Mouse (Mus musculus) cerebellum, adult 9-10 months (tissue): ENCODE measurements around the gene Mansc4.

Experiments
- DNase-seq: peaks from one replicate; pipeline ENCODE4 v3.0.0; 2022

Gene Mansc4

DNA sequence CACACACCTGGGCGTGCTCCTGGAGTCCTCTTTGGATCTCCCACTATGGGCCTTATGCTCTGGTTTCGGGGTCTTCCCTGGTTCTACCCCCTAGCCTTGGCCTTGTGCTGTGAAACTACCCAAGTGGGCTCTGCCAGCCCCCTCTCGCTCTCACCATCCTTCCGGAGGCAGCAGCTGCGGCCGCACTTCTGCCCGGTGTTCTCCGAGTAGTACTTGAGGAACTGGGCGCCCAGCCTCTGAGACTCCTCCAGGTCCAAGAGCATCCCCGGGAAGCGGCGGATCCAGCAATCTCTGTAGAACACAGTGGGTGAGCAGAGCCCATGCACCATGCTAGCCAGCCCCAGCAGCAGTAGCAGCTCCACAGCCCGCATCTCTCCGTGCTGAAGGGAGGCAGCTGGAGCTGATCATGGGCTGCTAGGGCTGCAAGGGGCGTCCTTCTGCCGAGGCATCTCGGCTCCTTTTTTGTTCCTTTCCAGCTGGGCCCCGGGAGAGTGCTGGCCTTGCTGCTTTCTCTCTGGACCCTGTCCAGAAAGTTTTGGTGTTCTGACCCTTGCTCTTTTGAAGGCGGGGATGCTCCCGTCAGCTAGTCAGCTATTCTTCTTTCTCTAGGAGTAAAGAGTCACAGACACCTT lies at the start of gene Mansc4:
Mansc4 (minus strand) TSS at position 439 of the 632 bp plus-strand sequence.
- DNase-seq = no peak

- DNase-seq = no peak
Measured at GRCm38 (mm10) chr6:147127239-147127638, 40.4 kb upstream of the Mansc4 start.

- DNase-seq = no peak
Measured at GRCm38 (mm10) chr6:147121320-147121719, 34.5 kb upstream of the Mansc4 start.

DNA sequence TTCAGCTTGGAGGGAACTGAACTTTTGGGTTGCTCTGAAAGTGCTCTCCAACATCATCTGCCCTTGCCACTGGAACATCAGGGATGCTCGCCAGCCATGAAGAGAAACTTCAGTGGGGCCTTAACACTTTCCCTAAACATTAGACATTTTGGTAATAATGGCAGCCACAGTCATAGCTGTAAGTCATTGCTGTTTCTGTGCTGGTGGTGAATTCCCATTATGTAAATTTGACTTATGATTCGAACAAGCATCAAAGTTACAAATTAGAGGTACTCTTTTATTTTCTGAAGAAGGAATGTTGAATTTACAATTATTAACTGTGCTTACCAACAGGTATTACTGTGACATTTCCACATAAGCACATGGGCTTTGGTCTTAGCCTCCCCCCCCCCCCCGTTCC lies 31.4 kb upstream of the Mansc4 start:
- no peak for DNase-seq

- DNase-seq = no peak
Measured at GRCm38 (mm10) chr6:147117764-147118163, 30.9 kb upstream of the Mansc4 start.

GRCm38 (mm10) chr6:147116579-147116978 lies 29.7 kb upstream of the Mansc4 start:
- DNase-seq = peak; percentile 80

GRCm38 (mm10) chr6:147109283-147109682 lies 22.5 kb upstream of the Mansc4 start:
- no peak for DNase-seq

- DNase-seq = no peak
Measured at GRCm38 (mm10) chr6:147106716-147107115, 19.9 kb upstream of the Mansc4 start.

DNA sequence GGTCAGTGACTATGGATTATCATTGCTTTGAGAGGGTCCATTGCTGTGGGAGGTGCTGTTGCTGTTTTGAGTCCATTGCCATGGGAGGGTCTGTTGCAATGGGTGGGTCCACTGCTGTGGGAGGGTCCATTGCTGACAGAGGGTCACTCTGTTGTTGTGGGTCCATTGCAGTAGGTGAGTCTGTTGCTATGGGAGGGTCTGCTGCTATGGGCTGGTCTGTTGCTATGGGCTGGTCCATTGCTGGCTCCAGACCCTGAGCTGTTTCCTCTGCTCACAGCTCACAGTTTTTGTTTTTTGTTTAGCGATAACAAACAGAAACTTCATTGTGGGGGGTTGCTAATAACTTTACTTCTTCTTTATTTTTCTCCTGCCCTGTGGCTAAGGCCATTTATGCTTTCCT lies 18.7 kb upstream of the Mansc4 start:
- DNase-seq = no peak

DNA sequence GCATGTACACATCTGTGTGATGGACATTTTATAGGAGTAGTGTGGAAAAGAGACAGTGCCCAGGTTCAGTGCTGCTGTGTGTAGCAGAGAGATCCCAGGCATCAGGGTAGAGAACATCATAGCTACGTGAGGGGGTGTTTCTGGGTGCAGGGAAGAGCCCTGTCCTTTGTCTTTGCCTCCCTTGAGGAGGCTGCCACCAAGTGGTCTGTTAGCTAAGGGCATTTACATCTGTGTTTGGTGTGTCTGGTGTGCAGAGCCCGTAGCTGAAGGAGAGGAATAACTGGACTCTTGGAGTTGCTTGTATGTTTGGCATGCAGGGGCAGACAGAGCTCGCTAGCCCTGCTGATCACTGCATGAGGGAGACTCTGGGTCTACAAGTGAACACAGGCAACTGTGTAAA lies 15.5 kb upstream of the Mansc4 start:
- DNase-seq = no peak

GRCm38 (mm10) chr6:147099458-147100277 lies 12.8 kb upstream of the Mansc4 start:
- no peak for DNase-seq

DNA sequence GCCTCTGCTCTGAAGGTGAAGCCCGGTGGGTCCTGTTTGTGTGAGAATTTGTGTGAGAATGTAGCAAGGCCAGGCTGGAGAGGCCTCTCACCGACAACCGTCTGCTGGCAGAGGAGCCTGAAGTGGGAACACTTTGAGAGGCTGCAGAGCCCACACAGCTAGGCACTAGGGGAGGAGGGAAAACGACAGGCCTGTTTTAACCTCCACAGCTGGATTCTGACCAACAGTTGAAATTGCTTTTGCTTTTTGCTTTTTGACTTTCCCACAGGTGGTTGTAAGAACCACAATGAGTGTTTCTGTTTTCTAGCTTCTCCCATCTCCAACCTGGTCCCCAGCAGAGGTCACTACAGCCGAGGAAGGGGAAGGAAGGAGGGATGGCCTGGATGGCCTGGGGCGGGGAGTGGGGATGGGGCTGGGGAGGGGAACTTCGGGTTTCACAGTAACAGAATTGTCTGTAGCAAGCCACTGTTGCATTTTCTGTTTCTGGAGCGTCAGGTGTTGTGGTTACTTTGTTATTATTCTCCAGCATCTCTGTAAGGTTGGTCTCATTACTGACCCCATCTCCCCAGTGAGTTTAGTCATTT lies 10.6 kb upstream of the Mansc4 start:
- DNase-seq = no peak

DNA sequence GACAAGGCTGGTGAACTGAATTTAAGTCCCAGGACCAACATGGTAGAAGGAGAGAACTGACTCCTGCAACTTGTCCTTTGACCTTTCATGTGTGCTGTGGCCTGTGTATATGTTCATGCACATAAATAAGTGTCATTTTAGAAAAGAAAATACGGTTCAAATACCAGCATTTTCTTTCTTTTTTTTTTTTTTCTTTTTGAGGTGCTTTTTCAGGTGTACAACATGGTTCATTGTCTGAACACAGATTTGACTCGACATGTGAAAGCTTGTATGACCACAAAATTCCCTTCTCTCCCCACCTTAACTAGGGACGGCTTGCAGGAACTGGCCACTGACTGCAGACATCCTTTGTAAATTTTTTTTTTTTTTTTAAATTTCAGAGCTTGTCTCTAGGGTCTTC lies 10.1 kb upstream of the Mansc4 start:
- DNase-seq = no peak

DNA sequence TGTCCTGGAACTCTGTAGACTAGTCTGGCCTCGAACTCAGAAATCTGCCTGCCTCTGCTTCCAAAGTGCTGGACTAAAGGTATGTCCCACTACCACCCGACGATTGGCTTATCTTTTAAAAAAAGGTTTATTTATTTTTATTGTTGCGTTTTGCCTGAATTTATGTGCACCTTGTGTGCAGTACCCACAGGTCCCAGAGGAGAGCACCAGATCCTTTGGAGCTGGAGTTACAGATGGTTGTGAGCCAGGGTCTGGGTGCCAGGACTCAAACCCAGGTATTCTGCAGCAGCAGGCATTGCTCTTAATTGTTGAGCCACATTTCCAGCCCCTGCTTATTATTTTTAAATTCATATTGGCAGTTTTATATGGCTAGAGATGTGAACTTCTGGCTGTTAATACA lies 9.3 kb upstream of the Mansc4 start:
- DNase-seq = no peak

DNA sequence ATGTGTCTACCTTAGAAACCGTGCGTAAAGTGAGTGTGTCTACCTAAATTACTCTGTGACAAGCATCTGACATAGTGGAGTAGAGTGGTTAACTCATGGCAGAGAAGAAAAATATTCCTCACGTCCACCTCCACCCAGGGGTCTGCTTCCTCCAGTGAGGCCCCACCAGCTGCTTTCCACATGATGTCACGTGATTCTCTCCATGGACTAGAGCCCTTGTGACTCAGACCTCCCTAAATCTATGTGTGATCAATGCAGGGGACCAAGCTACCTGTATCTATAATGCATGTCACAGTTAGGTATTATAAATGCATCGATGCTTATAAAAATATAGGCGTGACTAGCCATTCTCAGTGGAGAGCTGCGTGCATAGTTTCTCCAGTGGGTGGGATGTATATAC lies 7.9 kb upstream of the Mansc4 start:
- DNase-seq = no peak

GRCm38 (mm10) chr6:147092136-147092535 lies 5.3 kb upstream of the Mansc4 start:
- peak; percentile 66 for DNase-seq

DNA sequence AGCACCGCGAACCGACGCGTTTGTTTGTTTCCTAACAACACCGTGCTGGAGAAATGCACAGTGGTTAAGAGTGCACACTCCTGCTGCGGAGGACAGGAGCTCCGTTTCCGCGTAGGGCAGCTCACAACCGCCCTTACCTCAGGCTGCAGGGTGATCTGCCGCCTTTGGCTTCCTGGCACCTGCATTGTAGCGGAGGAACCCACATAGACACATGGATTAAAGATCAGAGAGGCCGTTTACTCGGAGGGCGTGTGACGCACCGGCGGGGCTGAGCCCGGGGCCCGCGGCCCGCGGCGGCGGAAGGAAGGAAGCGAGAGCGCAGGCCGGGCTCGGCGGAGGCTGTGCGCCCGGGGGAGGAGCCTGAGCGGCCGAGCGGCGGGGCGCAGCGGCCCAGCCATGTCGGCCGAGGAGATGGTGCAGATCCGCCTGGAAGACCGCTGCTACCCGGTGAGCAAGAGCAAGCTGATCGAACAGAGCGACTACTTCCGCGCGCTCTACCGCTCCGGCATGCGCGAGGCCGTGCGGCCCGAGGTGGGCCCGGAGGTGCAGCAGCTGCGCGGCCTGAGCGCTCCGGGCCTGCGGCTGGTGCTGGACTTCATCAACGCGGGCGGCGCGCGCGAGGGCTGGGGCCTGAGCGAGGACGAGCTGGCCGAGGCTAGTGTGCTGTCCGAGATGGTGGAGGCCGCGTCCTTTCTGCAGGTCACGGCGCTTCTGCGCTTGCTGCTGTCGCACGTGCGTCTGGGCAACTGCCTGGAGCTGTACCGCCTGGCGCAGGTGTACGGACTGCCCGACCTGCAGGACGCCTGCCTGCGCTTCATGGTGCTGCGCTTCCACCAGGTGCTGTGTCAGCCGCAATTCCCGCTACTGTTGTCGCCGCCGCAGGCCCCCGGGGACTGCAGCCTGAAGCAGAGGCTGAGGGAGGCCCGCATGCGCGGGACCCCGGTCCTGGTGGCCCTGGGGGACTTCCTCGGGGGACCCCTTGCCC lies 4.6 kb upstream of the Mansc4 start, which contains the start of gene Klhl42:
Klhl42 (plus strand) TSS at position 244 of the 985 bp plus-strand sequence.
- DNase-seq = peak; percentile 73

- peak; percentile 40 for DNase-seq
Measured at GRCm38 (mm10) chr6:147090191-147090590, 3.4 kb upstream of the Mansc4 start.

GRCm38 (mm10) chr6:147088517-147088916 lies 1.7 kb upstream of the Mansc4 start:
- DNase-seq = no peak

DNA sequence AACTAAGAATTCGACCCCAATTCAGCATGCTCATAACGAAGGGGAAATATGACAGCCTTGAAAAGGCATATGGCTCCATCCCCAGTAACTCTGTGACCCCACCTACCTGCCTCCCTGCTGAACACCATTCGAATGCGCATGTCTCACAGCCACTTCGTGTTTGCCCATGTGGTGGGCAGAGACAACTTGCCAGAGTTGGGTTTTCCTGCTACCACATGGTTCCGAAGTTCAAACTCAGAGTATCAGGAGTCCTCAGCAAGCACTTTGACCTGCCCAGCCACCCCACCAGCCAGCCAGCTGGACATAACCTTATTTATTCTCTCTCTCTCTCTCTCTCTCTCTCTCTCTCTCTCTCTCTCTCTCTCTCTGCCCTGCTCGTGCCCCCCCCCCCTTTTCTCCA lies 904 bp upstream of the Mansc4 start:
- no peak for DNase-seq

- no peak for DNase-seq
Measured at GRCm38 (mm10) chr6:147085398-147086040, 1.3 kb downstream of the Mansc4 start.

DNA sequence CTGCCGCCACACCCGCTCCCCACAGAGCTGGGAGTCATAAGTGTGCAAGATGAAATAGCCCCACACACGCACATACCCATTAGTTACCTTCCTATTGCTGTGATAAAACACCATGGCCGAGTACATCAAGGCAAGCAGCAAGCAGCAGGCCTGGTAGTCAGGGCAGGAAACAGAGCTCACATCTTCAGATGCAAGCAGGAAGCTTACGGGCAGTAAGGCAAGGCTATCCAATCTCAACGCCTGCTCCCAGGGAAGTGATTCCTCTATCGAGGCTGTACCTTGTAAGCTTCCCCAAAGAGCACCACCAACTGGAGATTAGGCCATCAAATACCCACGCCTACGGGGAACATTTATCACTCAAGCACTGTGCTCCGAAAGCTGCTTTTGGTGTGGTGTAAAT lies 6.9 kb downstream of the Mansc4 start:
- no peak for DNase-seq
